Mouse (Mus musculus) heart, embryonic 12.5 days (tissue): Measurements from ENCODE around the gene Mast4. TPM values are rescaled to one million over a fixed set of nuclear protein-coding genes. Genes with fewer than 3 reads are reported as not detected.
"Not testable (repeated sequence)": the region's sequence is repeated elsewhere in the genome, so short reads cannot be mapped to it uniquely, and the experiment has no call there.

ENCODE experiments used
- ATAC-seq: fragments of 200-750 bp; cut with Nextera tagmentation; 2 replicates; pipeline ENCODE4 v1.8.0; 2017; ENCODE audit warnings: moderate TSS enrichment, moderate library complexity; ENCODE audit not compliant: insufficient number of reproducible peaks, low FRiP score
- H3K27ac ChIP-seq: fragments of 300-500 bp; sonication (generic); 2 replicates; pipeline ENCODE4 v1.5.1; 2016; ENCODE audit warnings: mild to moderate bottlenecking, moderate library complexity; ENCODE audit not compliant: poor library complexity, severe bottlenecking
- H3K27me3 ChIP-seq: fragments of 300-500 bp; sonication (generic); replicated peaks from 2 replicates; pipeline ENCODE4 v1.6.1; 2016; ENCODE audit warnings: mild to moderate bottlenecking, moderate library complexity
- H3K36me3 ChIP-seq: fragments of 300-500 bp; sonication (generic); 2 replicates; pipeline ENCODE4 v1.6.1; 2016; ENCODE audit warnings: mild to moderate bottlenecking, moderate library complexity
- H3K4me1 ChIP-seq: fragments of 300-500 bp; sonication (generic); replicated peaks from 2 replicates; pipeline ENCODE4 v1.6.1; 2016; ENCODE audit warnings: mild to moderate bottlenecking
- H3K4me2 ChIP-seq: fragments of 300-500 bp; sonication (generic); 2 replicates; pipeline ENCODE4 v1.6.1; 2016; ENCODE audit warnings: mild to moderate bottlenecking, moderate library complexity
- H3K4me3 ChIP-seq: fragments of 300-500 bp; sonication (generic); 2 replicates; pipeline ENCODE4 v1.5.1; 2016; ENCODE audit warnings: mild to moderate bottlenecking
- H3K9ac ChIP-seq: fragments of 300-500 bp; sonication (generic); 2 replicates; pipeline ENCODE4 v1.6.1; 2016; ENCODE audit warnings: mild to moderate bottlenecking, moderate library complexity
- H3K9me3 ChIP-seq: fragments of 300-500 bp; sonication (generic); replicated peaks from 2 replicates; pipeline ENCODE4 v1.6.1; 2016; ENCODE audit warnings: mild to moderate bottlenecking, moderate library complexity
- WGBS: fragments of 180-500 bp; shearing (Covaris S2); methylation state at CpG from one replicate; pipeline ENCODE4 v1.1.7; 2016; 5-methylcytosine and 5-hydroxymethylcytosine counted together
- polyA plus RNA-seq: library from polyadenylated mRNA; unstranded; fragments of >200 nt; fragmentation: Nextera tagmentation; extraction: Ambion mirVana; gene quantifications from 2 replicates; pipeline ENCODE4 v1.2.1, GENCODE M21; 2016

Mast4 gene
- polyA plus RNA-seq: 52.1 and 55.0 TPM in 2 replicates

DNA sequence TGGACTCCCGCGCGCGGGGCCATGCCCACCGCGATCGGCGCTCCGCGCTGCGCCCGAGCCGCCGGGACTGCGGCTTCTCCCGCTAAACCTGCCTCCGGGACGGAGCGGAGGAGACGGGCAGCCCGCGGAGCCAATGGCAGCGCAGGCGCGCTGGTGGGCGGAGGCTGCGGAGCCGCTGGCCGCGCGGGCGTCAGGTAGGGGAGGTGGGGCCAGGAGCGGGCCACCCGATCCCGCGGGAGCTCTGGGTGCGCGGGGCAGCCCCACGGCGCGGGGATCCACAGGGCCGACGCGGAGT is at the start of gene Mast4:
Gene Mast4, minus strand, starts transcription at position 106 of the 295 bp plus-strand sequence.
- Histone ChIP-seq H3K27ac (no peak within 1 kb of the TSS), H3K36me3 (no peaks in the 10 kb centered on the region), H3K27me3 (peaks cover 28% of the 10 kb centered on the region), H3K4me1 (peaks cover 23% of the 10 kb centered on the region), H3K4me3 (peak within 1 kb of the TSS; percentile 70), H3K9ac (peak within 1 kb of the TSS; percentile 78), H3K4me2 (peak within 1 kb of the TSS; percentile 98), H3K9me3 (0 out of 2 replicates have a peak, but pooled peaks cover 3% of the 10 kb centered on the region)
- WGBS: under 1% methylated on average over 44 of the region's 44 CpGs
- ATAC-seq: peak; percentile 89

DNA sequence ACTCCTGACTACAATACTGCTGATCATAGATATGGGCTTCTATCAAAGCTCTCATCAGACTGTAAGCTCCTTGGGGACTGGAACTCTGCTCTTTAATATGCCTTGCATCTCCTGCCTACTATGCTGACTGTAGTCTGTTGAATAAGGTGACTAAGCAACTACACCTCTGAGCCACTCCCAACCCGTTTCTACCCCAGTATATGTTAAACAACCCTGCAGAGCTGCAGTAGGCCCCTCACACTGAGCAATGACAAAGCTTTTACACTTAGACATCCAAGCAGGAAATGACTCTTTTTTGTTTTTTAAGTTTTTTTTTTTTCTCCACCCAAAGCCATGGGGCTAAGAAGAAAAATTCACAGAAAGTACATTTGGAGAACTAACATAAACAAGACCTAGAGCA is 40.2 kb upstream of the Mast4 start:
- H3K9ac ChIP-seq: no peak overlapping the region
- WGBS: 52% methylated on average over 1 of the region's 1 CpGs
- H3K36me3 ChIP-seq: no peaks in the 10 kb centered on the region
- H3K4me2 ChIP-seq: no peak overlapping the region
- no peak overlapping the region for H3K27ac ChIP-seq
- no peaks in the 10 kb centered on the region for H3K27me3 ChIP-seq
- no peaks in the 10 kb centered on the region for H3K9me3 ChIP-seq
- H3K4me1 ChIP-seq: 0 out of 2 replicates have a peak, but pooled peaks cover 2% of the 10 kb centered on the region
- ATAC-seq: no peak
- no peak overlapping the region for H3K4me3 ChIP-seq

DNA sequence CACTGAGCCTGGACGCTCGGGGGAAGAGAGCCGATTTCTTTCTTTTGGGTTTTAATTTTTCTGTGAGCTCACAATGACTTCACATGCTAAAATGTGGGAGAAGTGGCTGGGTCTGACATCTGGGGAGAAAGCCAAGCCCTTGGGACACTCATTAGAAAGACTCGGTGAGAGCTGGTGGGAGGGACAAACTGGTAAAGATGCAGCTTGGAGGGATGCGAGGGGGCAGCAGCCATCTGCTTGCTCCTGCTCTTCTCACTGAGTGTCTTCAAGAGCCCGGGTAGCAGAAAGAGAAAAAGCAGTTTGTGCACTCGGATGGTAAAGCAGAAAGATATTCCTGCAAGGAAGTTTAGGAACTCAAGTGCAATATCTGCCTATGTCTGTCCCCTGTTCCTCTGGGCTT is 34.9 kb upstream of the Mast4 start:
- 78% methylated on average over 7 of the region's 7 CpGs for WGBS
- Histone ChIP-seq H3K27me3 (no peaks in the 10 kb centered on the region), H3K4me1 (0 out of 2 replicates have a peak, but pooled peaks cover 2% of the 10 kb centered on the region), H3K4me3 (no peak overlapping the region), H3K9me3 (no peaks in the 10 kb centered on the region), H3K4me2 (no peak overlapping the region), H3K27ac (no peak overlapping the region), H3K9ac (no peak overlapping the region), H3K36me3 (no peaks in the 10 kb centered on the region)
- no peak for ATAC-seq

DNA sequence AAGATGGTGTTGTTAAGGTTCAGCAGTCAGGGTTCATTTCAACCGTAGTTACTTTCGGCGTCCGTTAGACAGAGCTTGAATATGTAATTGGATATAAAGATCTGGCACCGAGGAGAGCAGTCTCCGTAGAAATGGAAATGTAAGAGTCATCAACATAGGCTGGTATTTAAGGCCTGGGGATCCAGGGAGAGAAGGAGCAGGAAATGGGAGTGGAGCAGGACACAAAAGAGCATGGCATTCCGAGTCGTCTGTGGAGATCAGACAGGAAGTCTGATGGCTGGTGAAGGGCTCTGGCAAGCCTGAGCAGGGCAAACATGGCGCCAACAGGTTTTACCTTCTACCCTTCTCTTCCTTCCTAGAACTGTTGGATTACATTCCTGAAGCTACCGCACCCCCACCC is 28.9 kb upstream of the Mast4 start:
- ATAC-seq: no peak
- no peak overlapping the region for H3K4me3 ChIP-seq

DNA sequence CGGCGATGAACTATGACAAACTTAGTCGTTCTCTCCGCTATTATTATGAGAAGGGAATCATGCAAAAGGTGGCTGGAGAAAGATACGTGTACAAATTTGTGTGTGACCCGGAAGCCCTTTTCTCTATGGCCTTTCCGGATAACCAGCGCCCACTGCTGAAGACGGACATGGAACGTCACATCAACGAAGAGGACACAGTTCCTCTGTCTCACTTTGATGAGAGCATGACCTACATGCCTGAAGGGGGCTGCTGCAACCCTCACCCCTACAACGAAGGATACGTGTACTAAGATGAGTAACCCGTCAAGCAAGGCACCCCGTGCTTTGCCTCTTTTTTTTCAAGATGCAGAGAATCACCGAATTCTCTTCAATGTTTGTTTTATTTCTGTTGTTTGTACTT is 23.1 kb upstream of the Mast4 start:
- H3K4me1 ChIP-seq, H3K27me3 ChIP-seq, H3K27ac ChIP-seq, ATAC-seq, H3K9ac ChIP-seq, H3K4me3 ChIP-seq, H3K9me3 ChIP-seq, H3K4me2 ChIP-seq, H3K36me3 ChIP-seq: not testable (repeated sequence)
- WGBS: 92% methylated on average over 16 of the region's 16 CpGs

More for the DNA sequence above, 28.9 kb upstream of the Mast4 start:
- H3K36me3 ChIP-seq: no peaks in the 10 kb centered on the region
- no peaks in the 10 kb centered on the region for H3K4me1 ChIP-seq
- H3K27me3 ChIP-seq: no peaks in the 10 kb centered on the region
- no peak overlapping the region for H3K27ac ChIP-seq
- WGBS: 75% methylated on average over 10 of the region's 10 CpGs
- no peaks in the 10 kb centered on the region for H3K9me3 ChIP-seq
- no peak overlapping the region for H3K9ac ChIP-seq
- H3K4me2 ChIP-seq: no peak overlapping the region

DNA sequence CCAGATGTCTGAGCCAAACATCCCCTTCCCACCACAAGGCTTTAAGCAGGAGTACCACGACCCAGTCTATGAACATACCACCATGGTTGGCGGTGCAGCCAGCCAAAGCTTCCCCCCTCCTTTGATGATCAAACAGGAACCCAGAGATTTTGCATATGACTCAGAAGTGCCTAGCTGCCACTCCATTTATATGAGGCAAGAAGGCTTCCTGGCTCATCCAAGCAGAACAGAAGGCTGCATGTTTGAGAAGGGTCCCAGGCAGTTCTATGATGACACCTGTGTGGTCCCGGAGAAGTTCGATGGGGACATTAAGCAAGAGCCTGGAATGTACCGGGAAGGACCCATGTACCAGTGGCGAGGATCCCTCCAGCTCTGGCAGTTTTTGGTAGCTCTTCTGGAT is 22.6 kb upstream of the Mast4 start:
- not testable (repeated sequence) for ATAC-seq, H3K4me3 ChIP-seq, H3K27me3 ChIP-seq, H3K4me1 ChIP-seq, H3K9me3 ChIP-seq, H3K9ac ChIP-seq, H3K36me3 ChIP-seq, H3K4me2 ChIP-seq, H3K27ac ChIP-seq
- WGBS: 90% methylated on average over 5 of the region's 6 CpGs

DNA sequence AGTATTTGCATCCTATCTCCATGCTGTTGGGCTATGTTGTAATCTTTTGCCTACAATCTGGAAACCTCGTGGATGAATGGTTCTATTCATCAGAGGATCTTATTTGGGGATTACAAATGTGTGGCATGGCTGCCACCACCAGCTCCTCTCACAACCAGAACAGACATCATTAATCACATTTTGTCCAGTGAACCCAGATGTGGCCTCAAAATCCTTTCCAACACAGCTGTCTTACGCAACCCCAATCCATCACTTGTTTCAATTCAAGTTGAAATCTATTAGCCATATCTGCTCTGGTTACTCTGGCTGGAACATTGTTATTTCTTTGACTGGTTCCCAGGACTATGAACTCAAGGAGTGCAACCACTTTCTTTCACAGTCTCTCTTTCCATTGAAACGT is 20.4 kb upstream of the Mast4 start:
- Histone ChIP-seq H3K4me3 (no peak overlapping the region), H3K4me2 (no peak overlapping the region), H3K9me3 (no peaks in the 10 kb centered on the region), H3K9ac (no peak overlapping the region), H3K4me1 (no peaks in the 10 kb centered on the region), H3K27me3 (no peaks in the 10 kb centered on the region), H3K36me3 (no peaks in the 10 kb centered on the region), H3K27ac (no peak overlapping the region)
- no peak for ATAC-seq
- WGBS: 67% methylated on average over 3 of the region's 3 CpGs

DNA sequence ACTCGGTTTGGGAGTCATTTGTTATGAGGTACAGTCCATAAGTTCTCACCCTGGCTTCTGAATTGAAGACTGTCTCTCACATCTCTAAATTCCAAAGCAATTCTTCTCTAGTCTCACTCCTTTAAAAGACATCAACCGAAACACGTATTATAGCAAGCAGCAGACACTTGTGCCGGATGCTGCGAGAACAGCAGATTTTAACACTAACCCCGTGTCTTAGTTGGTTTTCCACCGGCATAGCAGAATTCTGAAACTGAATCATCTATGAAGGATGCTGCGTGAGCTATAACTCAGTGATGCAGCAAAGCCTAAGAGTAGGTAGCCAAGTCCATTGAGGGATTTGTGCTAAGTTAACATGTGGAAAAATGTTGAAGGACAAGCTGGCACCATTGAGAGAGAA is 10.5 kb upstream of the Mast4 start:
- H3K4me3 ChIP-seq: no peak overlapping the region
- no peak overlapping the region for H3K27ac ChIP-seq
- no peak overlapping the region for H3K4me2 ChIP-seq
- no peaks in the 10 kb centered on the region for H3K4me1 ChIP-seq
- 84% methylated on average over 8 of the region's 8 CpGs for WGBS
- H3K36me3 ChIP-seq: no peaks in the 10 kb centered on the region
- no peaks in the 10 kb centered on the region for H3K27me3 ChIP-seq
- no peak overlapping the region for H3K9ac ChIP-seq
- ATAC-seq: no peak
- H3K9me3 ChIP-seq: no peaks in the 10 kb centered on the region

DNA sequence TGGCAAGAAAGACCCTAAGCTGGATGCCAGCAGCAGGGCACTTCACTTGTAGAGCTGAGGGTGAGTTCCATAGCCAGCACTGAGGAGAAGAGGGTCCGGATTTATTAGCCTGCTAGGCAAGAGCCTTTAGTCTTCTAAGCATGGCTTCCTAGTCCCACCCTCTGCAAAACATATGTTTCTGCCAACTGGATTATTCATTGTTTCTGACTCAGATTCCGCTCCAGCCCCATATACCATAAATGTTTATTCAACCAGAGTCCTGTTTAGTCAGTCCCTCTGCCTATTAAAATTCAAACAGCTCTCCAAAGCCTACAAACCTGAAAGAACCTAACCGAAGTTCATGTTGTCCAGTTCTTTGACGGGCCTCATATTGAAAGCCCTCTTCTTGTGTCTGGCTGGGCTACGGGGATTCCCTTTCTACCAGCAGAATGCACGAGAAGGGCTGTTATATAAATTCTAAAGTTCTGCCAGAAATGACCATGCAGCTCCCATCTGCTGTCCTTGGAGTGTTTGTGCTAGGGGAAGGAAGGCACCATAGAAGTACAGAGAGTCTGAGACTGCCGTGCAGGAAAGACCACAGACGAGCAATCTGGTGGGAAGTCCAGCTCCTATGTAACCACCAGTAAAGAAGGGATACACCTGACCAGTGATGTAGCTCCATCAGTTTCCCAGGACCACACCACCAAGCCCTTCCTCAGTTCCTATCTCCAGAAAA is 9.9 kb upstream of the Mast4 start:
- ATAC-seq: no peak
- no peak overlapping the region for H3K27ac ChIP-seq
- no peaks in the 10 kb centered on the region for H3K36me3 ChIP-seq
- 0 out of 2 replicates have a peak, but pooled peaks cover 1% of the 10 kb centered on the region for H3K9me3 ChIP-seq
- H3K4me2 ChIP-seq: no peak overlapping the region
- H3K9ac ChIP-seq: no peak overlapping the region
- H3K27me3 ChIP-seq: no peaks in the 10 kb centered on the region
- WGBS: 80% methylated on average over 8 of the region's 8 CpGs
- no peaks in the 10 kb centered on the region for H3K4me1 ChIP-seq
- H3K4me3 ChIP-seq: no peak overlapping the region

DNA sequence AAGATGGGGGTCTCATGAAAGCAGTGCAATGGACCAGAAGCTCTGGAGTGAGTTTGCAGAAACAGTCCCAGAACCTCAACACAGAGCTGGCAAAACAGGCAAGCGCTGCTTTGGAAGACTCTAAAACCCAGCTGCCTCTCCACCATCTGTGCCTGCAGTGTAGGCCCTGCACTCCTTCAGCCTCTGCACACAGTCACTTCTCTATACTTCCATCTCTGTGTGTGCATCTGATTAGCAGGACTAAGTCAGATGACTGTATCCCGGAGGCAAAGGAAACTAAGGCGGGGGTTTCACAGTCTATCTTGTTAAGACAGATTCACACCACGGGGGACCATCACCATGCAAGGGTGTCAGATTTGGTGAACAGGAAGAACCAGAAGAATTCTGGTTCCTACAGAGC is 6.7 kb upstream of the Mast4 start:
- H3K27ac ChIP-seq: no peak overlapping the region
- no peak overlapping the region for H3K4me2 ChIP-seq
- no peak overlapping the region for H3K9ac ChIP-seq
- peaks cover 6% of the 10 kb centered on the region; the same call in 1 of the 2 replicates for H3K27me3 ChIP-seq
- H3K36me3 ChIP-seq: no peaks in the 10 kb centered on the region
- H3K9me3 ChIP-seq: 0 out of 2 replicates have a peak, but pooled peaks cover 3% of the 10 kb centered on the region
- ATAC-seq: no peak
- no peaks in the 10 kb centered on the region for H3K4me1 ChIP-seq
- 78% methylated on average over 4 of the region's 4 CpGs for WGBS
- no peak overlapping the region for H3K4me3 ChIP-seq

DNA sequence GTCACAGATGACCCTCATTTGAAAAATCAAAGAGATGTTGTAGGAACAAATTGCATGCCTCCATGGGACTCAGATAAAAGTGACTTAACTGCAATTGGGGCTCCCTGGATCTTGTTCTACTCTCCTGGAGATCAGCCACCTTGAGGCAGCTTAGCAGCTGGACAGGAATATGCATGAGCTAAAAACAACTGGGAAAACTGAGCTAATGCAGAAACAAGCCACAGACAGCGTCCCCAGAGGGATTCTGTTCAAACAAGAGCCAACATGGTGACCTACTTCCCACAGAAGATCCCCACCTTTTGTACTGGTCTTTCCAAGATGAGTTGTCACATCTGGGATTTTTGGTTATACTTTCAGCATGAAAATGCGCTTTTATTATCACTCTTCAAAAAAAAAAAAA is 4.3 kb upstream of the Mast4 start:
- H3K4me2 ChIP-seq: no peak overlapping the region
- 0 out of 2 replicates have a peak, but pooled peaks cover 3% of the 10 kb centered on the region for H3K9me3 ChIP-seq
- H3K4me3 ChIP-seq: no peak overlapping the region
- H3K27ac ChIP-seq: no peak overlapping the region
- WGBS: 79% methylated on average over 2 of the region's 2 CpGs
- H3K9ac ChIP-seq: no peak overlapping the region
- peaks cover 11% of the 10 kb centered on the region for H3K4me1 ChIP-seq
- ATAC-seq: no peak
- H3K36me3 ChIP-seq: no peaks in the 10 kb centered on the region
- H3K27me3 ChIP-seq: peaks cover 12% of the 10 kb centered on the region; the same call in 1 of the 2 replicates

DNA sequence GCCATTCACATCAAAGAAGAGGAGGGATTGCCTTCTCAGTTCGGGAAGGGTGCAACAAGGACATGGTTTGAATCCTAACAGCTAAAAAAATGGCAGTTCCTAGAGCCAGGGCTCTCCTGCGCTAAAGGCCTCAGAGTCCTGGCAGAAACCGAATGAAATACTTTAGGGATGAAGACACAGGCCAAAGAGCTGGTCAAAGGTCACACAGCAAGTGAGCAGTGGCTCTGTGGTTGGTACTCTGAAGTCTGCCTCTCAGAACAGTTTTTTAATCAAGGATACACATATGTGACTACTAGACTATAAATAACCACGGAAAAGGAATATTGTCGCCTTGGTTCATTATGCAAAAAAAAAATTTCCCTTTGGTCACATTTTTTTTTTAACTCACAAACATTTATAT is 1.9 kb upstream of the Mast4 start:
- peaks cover 28% of the 10 kb centered on the region for H3K27me3 ChIP-seq
- 39% methylated on average over 5 of the region's 5 CpGs for WGBS
- H3K36me3 ChIP-seq: no peaks in the 10 kb centered on the region
- H3K4me2 ChIP-seq: no peak overlapping the region
- ATAC-seq: no peak
- peaks cover 23% of the 10 kb centered on the region for H3K4me1 ChIP-seq
- 0 out of 2 replicates have a peak, but pooled peaks cover 3% of the 10 kb centered on the region for H3K9me3 ChIP-seq
- H3K27ac ChIP-seq: no peak overlapping the region
- no peak overlapping the region for H3K4me3 ChIP-seq
- no peak overlapping the region for H3K9ac ChIP-seq
